Mouse (Mus musculus) thymus, postnatal 36 days (tissue): ENCODE measurements around the gene Tnfaip2.

ENCODE experiments used
- DNase-seq, 2 experiments: peaks; one replicate each; pipeline ENCODE4 v3.0.0; 2022; ENCODE audit warnings: mixed read lengths in 2 of 2

The Tnfaip2 gene

DNA sequence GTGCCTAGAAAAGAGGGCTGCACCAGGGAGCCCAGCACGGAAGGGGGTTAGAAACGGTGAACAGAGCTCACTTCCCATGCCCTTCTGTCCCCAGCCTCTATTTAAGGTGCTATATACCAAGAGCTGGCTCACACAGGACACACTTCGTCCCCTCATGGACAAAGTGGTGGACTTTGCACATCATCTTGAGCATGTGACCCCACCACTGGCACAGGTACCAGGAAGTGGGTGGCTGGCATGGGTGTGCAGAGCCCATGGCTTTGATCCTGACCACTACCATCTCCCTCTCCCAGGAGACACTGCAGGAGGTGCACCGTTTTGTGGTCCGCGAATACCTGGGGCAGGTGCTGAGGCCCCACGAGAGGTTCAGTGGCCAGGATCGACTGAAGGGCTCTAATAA, 13.9 kb upstream of the Tnfaip2 start:
- DNase-seq: no peak

DNA sequence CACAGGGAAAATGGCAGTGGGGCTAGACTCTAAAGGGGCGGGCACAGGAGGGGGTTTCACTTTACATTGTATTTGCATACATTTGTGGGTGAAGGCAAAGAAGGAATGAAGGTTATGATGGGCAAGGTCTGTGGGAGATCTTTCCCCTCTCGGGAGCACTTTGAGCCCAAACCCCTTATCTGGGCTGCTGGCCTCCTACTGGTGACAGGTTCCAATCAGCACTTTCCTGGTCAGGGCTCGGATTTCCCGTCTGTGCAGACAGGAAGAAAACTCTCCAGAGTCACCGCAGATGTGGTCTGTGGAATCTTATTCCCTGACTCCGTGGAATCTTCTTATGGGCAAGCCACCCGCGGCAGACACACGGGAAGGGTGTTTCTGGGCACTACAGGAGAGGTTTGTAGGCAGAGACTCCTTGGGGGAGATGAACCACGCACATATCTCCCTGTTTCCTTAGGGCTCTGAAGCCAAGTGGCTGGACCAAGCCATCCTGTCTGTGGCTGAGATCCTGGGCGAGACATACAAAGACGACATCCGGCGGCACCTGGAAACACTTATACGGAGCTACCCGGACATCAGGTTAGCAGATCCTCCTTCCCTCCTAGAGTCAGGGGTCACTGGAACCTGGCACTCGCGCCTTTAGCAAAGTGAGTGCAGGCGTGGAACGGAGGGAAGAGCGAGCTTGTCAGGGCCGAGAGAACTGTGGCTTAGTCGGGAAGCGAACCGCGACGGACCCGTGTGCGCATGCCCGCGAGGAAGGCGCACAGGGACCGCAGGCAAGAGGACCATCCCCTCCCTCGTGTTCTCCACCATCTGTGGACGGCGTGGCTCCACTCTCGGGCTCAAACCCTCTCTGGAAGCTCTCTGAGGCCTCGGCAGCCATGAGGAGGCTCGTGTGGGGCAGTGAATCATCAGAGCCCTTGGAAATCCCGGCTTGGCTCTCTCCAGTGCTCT, 13.0 kb upstream of the Tnfaip2 start:
- DNase-seq: no peak

DNA sequence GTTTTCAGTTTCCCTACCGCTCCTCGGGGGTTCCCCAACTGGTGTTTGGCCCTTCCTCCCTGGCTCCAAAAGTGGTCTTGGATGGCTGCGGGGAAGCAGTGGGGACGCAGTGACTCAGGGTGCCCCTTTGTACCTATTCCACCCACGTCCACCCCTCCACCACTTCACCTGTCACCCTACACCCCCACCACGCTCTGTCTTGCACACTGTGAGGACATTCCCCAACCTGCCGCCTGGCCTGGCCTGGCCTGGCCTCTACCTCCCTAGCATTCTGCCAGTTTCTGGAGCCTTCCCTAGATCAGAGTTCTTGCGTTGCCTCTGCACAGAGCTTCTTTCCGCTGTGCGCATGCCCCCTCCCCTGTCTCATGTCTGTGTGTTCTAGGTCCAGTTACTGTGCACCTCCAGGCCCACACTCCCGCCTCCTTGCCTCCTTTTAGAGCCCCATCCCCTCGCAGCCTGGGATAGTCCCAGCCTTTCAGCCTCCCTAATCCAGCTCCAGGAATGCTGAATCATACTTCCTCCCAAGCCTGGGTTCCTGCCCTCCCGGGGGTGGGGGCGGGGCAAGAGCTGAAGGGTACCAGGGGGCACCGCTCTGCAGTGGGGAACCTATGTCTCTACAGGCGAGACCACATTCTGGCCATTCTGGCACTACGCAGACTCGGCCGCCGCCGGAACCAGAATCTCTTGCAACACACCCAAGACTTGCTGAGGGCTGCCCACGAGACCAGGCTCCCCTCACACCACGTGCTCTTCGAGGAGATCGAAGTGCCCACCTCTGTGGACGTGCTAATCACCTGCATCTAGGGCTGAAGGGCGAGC, 12.0 kb upstream of the Tnfaip2 start:
- DNase-seq: no peak

DNA sequence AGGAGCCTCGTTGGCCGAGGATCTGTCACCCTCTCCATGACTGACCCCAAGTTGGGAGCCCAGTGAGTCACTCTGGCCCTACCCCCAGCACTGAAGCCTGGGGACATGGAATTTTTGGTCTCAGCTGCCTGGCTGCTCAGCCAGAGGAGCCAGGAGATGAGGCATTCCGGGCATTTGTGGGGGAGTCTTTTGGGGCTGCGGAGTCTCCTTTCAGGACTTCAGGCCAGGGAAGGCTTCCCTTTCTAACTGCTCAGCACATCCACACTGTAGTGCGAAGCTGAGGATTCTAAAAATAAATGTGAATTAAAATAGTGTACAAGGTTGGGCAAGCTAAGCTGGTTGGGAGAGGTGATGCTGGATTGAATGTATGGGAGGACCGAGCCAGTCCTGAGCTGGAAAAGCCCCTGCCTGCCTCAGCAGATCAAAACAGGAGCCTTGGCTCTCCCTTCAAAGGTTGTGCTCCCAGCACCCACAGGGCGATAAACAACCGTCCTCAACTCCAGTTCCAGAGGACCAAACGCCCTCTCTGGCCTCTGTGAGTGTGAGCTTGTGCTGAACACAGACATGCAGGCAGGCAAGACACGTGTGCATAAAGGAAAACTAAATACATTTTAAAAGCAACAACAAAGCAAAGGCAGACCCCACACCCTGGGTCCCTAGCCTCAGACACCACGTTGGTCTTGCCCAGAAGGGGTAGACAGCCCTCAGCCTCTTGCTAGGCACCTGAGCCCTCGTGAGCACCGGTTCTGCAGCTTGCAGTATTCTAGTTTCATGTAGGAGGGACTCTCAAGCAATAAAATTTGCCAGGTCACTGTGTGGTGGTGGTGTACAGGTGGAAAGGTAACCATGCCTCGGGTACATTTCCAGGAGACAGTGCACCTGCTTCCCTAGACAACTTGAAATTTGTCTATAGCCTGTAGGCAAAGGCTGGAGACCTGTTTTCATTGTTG, 11.1 kb upstream of the Tnfaip2 start:
- no peak for DNase-seq

DNA sequence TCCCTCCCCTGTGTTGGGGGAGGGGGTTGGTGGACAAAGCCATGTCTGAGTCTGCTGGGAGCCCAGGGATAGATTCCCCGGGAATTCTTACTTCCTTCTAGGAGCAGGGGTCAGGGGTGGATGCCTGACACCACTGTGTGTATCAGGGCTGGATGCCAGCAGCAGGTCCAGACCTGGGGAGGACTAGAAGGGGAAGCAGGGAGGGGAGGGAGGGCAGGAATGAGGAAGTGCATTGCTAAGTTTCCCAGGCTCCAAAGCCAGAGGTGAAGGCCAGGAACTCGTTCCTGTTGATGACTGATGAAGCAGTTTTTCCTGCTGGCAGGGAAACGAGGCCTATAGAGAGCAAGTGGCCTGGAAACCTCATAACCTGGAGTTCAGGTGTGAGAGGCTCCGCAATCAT, 10.2 kb upstream of the Tnfaip2 start:
- no peak for DNase-seq

DNA sequence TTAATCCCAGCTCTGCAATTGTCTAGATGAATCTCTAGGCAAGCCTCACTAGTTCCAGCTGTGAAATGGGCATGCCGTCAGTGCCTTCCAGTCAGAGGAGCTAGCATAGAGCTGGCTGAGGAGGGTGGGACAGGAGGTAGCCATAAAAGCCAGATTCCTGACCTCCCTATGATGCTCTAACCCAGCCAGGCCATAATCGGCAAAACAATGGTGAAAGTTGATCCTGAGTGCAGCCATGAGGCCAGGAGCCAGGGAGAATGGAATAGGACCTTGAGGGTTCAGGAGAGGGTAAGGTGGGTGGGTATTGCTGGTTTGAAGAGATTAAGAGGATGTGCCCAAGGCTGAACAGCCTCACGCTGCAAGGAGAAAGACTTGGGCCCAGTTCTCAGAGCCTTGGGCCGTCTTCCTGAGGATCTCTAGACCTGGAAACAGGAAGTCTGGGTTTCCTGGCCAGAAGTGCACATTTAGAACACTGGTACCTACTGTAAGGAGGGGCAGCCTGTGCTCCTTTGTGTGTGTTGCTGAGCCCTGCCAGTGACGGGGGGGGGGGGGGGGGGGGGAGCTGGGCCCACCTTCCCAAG, 9.4 kb upstream of the Tnfaip2 start:
- DNase-seq: no peak

DNA sequence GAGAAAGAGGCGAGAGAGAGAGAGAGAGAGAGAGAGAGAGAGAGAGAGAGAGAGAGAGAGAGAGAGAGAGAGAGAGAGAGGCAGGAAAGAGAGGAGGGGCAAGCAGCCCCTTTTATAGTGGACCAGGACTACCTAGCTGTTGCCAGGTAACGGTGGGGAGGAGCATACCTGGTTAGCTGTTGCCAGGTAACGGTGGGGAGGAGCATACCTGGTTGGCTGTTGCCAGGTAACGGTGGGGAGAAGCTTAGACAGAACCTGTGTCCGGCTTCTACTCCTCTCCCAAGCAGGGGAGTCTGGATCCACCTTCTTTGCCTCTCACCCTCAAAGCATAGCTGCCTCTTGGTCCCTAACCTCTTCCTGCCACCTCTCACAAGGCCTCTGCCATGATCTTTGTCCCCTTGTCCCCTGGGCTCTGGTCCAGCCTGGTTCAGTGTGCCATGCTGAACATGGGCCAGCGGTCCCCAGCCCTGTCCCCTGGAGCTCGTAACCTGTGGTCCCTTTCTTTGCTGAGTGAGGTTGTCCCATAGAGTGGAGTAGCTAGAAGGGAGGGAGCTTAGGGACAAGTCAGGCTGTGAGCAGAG, 8.0 kb upstream of the Tnfaip2 start:
- no peak for DNase-seq

DNA sequence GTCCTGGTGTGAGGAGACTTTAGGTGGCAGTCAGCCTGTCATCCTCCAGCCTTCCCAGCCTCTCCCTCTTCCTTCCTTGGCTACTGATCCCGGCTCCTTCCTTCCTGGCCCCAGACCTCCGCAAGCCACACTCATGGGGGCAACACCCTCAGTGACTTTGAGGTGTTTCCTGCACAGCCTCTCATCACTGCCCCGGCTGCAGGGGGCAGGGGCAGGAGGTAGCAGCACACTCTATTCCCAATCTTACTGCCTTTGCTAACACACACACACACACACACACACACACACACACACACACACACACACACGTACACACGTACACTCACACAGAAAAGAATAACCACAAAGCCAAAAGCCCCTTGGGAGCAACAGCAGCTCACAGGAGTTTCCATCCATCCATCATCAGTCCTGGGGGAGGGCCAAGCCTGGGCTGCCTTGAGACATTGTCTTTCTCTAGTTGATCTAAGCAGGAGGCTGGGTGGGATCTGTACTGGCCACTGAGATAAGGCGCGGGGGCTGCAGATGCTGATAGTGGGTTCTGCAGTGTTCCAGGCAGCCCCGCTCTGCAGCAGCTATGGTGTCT, 7.4 kb upstream of the Tnfaip2 start:
- no peak for DNase-seq

DNA sequence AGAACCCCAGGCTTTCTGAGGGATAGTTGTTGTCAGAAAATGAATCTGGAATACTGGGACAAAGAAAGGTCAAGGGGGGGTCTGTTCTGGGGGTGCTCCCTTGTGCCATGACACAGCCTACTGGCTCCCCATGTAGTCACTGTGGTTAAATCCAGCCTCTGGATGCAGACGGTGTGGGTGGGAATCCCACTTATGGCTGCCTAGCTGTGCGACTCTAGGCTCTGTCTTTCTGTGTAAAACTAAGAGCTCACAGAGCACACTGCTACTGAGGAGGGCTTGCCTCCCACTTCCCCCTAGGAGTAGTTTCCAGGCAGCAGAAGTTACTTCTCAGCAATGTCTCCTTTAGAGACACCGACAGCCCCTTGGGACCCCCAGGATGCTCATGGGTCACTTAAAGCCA, 6.1 kb upstream of the Tnfaip2 start:
- DNase-seq: no peak

DNA sequence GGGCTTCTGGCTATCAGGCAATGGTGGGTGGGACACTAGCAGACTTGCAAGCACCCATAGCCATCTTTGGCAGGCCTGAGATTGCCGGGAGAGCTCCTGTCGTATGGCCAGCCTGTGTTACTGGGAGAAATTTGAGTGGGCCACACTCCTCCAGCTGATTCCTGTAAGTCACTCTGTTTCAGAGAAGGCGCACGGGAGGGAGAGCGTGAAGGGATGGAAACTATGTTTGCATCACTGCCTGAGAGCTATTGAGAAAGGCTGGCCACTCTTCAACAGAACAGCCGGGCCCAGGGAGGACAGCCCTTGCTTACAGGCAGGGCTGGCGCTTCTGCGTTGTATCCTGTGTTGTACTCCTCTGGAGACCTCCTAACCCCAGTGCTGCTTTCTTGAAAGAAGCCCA, 5.6 kb upstream of the Tnfaip2 start:
- DNase-seq: no peak

DNA sequence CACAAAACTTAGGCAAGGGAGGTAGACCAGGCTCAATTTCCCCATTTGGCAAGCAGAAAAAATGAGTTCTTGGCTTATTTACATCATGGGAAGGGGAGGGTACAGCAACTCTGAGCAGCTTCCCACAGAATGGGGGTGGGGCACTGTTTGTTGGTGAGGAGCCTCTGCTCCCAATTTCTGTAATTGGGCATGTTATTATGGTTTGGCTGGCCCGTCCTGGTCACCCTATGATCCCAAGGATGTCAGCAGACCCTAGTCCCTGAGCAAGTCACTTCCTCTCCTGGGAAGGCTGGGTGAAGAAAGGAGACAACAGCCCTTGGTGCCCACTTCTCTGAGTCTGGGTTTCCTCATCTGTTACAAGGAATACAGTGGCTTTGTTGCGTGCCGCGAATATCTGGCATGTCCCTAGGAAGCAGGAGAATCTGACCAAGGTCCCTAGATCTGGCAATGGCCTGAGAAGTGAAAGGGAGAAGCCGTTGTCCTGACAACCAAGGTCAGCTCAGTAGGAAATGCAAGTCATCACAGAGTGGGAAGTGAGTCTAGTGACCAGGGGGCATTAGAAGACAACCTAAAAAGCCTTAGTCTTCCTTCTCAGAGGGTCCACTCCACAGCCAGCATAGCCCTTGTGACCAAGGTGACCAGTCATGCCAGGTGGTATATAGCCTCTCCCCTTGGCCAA, 4.9 kb upstream of the Tnfaip2 start:
- no peak for DNase-seq

DNA sequence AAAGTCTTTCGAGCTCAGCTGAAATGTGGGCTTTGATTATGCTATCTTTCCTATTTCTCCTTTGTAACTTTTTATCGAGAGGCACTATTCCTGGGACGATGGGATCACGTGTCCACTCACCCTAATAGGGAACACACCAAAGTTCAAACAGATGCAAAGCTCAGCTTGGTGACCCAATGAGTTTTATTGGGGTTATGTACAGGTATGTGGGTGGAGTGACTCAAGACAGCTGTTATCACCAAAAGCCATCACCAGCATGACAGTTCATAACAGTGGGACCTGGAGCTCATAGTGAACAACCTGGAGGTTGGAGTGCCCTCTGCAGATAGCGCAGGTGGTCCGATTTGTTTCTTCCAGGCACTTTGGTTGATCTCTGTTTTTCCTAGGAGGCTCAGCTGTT, 3.4 kb upstream of the Tnfaip2 start:
- DNase-seq: no peak

DNA sequence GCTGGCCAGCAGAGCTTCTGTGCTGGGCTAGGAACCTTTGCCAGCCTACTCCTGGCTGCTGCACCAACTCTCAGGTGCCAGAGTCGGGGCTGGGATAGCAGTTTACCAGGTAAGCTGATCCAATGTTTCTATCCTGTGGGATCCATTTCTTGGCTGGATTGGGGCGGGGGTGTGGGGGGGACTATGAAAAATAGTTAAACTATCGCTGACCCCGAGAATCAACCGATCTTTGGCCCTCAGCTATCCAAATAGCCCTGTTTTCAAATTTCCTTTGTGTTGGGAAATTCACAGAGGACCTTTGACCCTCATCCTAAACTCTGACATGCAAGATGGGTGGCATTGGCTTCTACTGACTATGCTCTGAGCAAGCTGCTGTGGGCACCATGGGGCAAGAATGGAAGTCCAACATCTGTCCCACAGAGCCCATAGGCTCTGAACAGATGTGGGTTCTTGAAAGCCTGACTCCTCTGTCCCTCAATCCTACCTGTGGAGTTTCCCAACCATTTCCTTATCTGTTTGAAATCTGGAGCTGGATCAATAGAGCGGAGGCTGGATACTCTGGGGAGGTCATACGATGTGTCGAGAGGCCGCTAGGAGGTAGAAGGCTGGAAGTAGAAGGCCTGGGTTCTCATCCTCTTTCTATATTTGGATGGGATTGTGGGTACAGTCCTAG, 1.4 kb upstream of the Tnfaip2 start:
- no peak for DNase-seq

DNA sequence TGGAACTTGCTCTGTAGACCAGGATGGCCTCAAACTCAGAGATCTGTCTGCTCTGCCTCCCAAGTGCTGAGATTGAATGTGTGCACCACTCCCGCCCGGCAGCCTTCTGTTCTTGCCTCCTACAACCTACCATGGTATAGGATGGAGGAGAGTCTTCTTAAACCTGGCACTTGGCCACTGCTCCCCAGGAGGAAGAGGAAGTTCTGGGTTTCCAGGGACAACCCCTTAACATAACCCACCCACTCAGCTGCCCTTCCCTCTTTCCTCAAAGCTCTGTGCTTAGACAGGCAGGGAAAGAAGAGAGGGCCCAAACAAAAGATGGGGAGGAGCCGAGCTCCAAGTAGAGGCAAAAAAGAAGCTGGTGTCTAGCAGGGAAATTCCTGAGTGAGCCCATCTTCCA, 746 bp upstream of the Tnfaip2 start:
- DNase-seq: no peak

DNA sequence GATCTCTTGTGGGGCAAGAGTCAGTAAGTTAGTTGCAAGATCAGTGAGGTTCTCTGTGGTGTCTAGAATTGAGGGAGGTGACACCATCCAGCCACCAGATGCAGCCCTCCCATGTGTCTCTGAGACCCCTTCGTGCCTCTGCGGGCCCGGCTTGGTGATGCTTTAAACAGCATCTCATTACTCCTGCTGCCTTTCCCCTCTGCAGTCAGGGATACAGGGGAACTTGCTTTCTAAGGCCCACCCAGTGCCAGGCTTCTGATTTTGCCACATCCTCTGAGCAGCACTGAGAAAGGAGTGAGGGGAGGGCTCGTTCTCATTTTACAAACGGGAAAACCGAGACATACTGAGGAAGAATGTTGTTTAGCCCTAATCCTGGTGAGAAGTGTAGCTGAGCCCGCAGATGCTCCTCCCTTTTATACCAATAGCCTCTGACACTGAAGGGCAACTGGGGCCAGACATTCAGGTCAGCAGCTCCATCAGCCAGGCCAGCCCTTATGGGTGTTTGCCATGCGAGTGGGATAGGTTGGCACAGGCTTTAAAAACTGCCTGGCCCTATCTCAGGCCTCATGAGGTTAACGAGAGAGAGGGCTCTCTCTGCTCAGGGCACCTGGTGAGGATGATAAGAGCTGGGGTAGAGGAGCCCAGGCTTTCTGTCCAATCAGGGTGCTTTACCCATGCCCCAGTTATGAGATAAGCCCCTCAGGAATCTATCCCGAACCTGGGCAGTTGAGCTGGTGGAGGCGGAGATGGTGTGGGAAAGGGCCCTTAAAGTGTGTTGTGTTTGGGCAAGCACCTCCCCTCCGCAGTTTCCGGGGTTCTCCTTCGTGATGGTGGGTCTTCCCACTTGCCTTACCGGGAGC, 972 bp downstream of the Tnfaip2 start:
- DNase-seq: no peak

DNA sequence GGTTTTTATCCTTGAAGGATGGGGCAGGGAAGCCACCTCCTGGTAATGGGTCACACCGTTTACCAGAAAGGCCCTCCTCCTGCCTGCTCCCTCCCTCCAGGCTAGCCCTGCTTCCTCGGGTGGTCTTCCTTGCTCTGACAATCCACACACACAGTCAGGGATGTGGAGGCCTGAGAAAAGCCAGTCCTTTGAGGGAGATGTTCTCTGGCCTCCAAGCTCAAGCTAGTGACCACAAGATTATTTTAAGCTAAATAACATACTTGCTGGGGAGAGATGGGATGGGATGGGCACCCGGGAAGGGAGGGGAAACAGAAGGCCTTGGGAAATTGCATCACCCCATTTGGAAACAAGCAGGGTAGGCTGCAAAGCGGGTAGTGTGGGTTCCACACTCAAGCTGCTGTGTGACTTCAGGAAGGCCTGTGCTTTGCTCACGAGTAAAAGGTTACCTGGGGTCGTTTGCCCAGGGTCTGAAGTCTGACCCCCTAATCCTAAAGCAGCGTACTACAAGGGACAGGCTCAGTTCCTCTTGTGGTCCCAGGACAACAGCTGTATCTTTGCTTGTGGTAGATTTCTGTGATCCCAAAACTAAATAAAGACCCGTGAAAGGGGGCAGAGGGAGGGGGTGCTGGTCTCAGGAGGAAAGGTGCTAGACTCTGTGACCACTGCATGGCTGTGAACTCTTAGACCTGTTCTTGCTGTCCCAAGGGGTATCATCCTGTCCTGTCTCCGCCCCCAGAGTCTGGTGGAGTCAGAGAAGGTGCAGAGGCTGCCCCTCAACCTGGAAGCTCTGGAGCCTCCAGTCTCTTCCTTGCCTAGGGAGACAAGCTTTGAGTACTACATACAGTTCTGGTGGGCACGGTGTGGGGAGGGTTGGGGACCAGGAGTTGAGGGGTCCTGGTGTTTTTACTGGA, 1.9 kb downstream of the Tnfaip2 start:
- DNase-seq: no peak

DNA sequence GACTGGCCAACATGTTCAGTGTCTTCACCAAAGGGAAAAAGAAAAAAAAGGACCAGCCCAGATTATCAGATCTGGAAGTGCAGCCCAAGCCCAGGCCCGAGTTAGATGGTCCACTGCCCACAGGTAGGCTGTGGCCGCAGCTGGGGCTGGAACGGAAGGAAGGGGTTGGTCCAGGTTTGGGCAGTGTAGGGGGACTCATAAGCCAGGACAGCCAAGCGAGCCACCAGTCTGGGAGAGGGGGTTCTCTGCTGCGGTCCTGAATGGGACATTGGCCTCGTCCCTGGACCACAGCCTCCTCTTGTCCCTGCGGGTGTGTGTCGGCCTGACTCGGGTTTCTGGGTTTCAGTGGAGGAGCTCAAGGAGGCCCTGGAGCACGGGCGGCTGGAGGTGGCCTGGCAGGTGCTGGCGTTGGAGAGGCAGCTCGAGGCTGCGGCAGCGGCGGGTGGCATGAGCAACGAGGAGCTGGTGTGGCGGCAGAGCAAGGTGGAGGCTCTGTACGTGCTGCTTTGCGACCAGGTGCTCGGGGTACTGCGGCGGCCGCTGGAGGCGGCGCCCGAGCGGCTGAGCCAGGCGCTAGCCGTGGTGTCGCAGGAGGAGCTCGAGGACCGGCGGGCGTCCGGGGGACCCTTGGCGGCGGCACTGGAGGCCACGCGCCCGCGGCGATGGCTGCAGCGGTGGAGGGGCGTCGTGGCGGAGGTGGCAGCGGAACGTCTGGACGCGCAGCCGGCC, 3.1 kb downstream of the Tnfaip2 start:
- no peak for DNase-seq
